Mouse (Mus musculus) large intestine, adult 2 months (tissue): Measurements from ENCODE around the gene Pik3c2b. TPM values are rescaled to one million over a fixed set of nuclear protein-coding genes. Genes with fewer than 3 reads are reported as not detected.
A peak's percentile ranks its signal among the peaks of the same experiment; 100 is the strongest.

ENCODE experiments used
- DNase-seq: peaks from one replicate; pipeline ENCODE4 v3.0.0-alpha.2; 2012; ENCODE audit warnings: low read depth, low spot score
- WGBS: fragments of 180-500 bp; shearing (Covaris S2); methylation state at CpG from one replicate; pipeline ENCODE4 v1.1.7; 2018; 5-methylcytosine and 5-hydroxymethylcytosine counted together
- polyA plus RNA-seq: library from polyadenylated mRNA; depleted of rRNA; stranded (reverse); fragments of >200 nt; gene quantifications from 2 replicates; pipeline ENCODE4 v1.2.3, GENCODE M21; 2012

The Pik3c2b gene
- polyA plus RNA-seq, 1 experiment: 20.3 TPM

DNA sequence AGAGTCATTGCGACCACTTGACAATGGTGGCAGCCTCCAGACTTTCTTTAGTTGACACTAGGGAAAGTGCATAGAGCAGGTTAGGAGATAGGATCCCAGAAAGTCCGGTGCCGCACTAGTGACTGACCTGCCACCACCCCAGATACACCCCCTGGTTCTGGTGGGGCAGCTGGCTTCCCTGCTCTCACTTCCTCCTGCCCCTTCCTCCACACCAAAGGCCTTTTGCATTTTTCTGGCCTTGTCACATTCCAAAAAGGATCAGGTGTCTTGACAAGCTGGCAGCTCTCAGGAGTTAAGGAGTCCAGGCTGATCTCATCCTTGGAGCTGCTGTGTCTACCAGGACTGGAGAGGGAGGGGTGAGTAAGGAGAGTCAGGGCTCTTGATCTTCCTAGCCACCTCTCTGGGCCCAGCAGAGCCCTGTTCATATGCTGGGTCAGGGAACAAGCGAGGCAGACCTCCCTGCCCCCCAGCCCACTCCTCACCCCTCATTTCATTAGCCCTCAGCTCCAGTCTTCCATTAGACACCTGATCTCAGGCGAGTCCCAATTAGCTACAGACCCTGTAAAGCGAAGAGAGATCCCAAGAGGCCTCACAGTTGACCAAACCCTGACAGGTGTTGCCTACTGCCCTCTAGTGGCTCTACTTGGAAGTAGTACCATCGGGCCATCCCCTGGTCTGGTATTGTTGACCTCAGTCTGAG lies 41.9 kb downstream of the Pik3c2b start:
- DNase-seq: no peak
- WGBS: 51% methylated on average over 7 of the region's 7 CpGs

DNA sequence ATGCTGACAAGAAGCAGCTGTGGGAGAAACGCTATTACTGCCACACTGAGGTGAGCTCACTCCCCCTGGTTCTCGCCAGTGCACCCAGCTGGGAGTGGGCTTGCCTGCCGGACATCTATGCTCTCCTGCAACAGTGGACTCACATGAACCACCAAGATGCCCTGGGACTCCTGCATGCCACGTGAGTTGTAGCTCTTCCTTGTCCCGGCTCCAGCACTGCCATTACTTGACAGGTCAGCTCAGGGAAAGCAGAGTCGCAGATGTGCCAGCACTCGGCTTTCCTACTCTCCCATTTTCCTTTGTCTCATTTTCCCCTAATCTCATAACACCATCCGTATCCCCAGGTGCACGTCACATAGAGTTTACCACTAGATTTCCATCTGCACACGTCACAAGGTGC lies 42.7 kb downstream of the Pik3c2b start:
- WGBS: 89% methylated on average over 10 of the region's 10 CpGs

DNA sequence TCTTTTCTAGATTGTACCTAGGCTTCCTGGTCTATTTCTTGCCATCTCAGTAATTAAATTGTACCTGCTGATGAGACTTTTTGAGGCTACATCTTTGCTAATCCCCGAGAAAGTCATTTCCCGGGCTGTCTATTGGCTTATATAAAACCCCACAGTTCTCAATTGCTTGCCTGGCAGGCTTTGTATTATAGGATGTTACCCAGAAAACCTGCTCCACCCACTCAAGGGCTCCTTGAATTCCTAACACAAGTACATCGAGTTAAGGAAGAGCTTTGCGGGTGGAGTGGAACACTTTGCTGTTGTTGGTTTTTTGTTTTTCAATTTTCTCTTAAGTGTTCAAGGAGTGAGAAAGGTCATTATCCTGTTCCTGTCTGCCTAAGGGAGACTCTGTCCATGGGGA lies 43.9 kb downstream of the Pik3c2b start:
- WGBS: 53% methylated on average over 4 of the region's 4 CpGs
- no peak for DNase-seq

More for the DNA sequence above, 42.7 kb downstream of the Pik3c2b start:
- no peak for DNase-seq

DNA sequence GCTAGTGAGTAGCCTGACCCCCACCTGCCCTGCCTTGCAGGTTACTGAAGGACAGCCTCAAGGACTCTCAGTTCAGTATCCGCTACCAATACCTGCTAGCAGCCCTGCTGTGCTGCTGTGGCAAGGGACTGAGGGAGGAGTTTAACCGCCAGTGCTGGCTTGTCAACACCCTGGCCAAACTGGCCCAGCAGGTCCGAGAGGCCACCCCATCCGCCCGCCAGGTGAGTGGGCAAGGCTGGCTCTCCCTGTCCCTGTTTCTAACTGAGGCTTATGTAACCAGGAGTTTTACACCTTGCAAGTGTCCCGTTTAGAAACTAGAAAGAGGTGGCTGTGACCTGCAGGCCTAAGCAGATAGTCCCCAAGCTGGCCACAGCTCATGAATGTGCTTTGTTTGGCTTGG lies 45.2 kb downstream of the Pik3c2b start:
- 28% methylated on average over 6 of the region's 6 CpGs for WGBS
- no peak for DNase-seq

DNA sequence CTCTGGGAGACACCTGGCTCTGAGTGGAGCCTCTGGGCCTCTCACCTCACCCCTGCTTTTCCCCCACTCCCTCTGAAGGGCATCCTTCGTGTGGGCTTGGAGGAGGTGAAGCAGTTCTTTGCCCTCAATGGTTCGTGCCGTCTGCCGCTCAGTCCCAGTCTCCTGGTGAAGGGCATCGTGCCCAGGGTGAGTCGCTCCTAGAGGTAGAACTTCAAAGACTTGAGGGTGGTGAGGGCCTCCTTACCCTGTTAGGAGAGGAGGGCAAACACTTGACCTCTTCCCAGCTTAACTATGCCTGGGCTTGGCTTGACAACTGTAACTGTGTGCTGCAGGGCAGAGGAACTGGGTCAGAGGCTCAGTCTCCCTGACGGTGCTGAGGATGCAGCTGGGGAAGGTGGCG lies 46.0 kb downstream of the Pik3c2b start:
- WGBS: 38% methylated on average over 8 of the region's 8 CpGs
- DNase-seq: no peak

DNA sequence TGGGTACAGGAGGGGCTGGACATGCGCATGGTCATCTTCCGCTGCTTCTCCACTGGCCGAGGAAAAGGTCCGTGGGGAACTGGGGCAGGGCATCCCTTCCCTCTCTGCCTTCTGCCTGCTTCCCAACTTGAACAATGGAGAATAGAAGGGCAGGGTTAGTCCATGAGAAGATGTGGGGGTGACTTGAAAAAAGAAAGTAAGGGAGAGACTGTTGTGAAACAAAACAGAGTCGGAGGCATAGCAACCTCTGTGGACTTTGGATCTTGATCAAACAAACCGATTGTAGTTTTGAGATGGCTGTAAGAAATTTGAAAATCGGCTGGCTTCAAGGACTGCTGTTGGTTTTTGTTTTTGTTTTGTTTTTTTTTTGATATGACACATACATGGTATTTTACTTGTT lies 48.3 kb downstream of the Pik3c2b start:
- peak; percentile 73 for DNase-seq
- WGBS: 41% methylated on average over 7 of the region's 7 CpGs

DNA sequence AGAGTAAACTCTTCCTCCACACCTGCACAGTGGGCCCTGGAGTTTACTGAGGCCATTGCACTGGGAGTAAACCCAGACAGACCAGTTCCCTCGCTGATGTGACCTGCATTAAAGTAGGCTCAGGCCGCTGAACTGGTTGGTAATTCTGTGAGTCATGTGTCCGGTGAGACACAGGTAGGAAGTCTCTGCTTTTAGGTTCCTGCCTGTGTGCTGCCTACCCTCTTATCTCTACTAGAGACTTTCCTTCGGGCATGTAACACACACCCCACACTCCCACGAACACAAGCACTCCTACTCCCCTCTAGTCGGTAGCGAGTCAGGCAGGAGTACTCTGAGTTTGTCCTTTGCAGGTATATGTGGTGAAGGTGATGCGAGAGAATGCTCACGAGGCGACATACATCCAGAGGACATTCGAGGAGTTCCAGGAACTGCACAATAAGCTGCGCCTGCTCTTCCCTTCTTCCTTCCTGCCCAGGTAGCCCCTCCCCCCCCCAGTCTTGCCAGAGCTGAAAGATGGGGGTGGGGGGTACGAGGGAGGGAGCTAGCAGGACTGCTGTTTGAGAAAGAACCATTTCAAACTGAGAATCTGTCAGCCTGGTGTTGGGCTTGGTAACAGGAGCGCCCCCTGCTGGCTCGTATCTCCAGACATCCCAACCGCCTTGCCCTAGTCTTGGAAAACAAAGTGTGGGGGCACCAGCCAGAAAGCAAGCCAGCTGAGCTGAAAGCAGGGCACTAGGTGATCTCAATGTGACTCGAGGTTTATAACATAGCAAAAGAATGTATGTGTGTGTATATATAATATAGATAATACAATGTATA lies 55.7 kb downstream of the Pik3c2b start:
- WGBS: 37% methylated on average over 17 of the region's 17 CpGs
- no peak for DNase-seq

DNA sequence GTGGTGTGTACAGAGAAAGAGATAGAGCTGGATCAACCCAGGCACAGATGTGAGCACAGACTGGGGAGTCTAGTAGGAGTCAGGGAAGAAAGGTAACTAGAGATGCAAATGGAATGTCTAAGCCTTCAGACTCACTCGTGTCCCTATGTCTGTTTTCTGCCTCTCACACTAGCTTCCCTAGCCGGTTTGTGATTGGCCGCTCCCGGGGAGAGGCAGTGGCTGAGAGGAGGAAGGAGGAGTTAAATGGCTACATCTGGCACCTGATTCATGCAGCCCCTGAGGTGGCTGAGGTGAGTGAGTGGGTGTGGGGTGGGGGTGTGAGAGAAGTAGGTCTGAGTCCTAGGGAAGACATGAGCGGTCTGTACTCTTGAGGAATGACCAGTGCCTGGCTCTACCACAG lies 56.6 kb downstream of the Pik3c2b start:
- 75% methylated on average over 5 of the region's 5 CpGs for WGBS
- no peak for DNase-seq

DNA sequence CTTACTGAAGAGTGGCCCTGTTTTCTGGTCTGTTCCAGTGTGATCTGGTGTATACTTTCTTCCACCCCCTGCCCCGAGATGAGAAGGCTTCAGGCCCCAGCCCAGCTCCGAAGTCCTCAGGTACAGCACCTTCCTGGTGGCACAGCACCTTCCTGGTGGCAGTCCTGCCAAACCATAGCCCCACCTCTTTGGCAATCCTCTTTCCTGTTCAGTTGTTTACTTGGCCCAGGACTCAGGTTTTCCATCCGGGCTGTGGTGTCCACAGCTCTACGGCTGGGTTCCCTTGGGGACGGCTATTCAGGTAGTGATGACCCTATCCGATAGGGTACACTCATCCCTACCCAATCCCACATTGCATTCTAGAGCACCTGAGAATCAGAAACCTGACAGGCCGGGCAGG lies 57.8 kb downstream of the Pik3c2b start:
- no peak for DNase-seq

DNA sequence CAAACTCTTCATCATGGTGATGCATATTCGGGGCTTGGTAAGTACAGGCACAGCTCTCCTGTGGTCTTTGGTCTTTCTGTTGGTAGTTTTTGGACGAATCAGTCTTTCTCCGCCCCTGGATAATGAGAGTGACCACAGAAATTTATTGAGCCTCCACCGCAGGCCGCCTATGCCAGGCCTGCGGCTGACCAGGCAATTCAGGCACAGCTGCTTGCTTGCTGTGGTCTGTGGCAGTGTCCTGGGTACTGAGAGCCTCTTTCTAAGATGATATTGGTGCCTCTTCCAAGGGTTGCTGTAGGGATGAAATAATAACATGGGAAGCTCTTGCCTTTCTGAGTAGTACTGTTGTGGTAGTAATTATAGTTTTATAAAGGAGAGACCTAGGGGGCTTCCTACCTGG lies 58.4 kb downstream of the Pik3c2b start:
- no peak for DNase-seq
- WGBS: 72% methylated on average over 6 of the region's 6 CpGs

More for the DNA sequence above, 57.8 kb downstream of the Pik3c2b start:
- WGBS: 35% methylated on average over 7 of the region's 7 CpGs

DNA sequence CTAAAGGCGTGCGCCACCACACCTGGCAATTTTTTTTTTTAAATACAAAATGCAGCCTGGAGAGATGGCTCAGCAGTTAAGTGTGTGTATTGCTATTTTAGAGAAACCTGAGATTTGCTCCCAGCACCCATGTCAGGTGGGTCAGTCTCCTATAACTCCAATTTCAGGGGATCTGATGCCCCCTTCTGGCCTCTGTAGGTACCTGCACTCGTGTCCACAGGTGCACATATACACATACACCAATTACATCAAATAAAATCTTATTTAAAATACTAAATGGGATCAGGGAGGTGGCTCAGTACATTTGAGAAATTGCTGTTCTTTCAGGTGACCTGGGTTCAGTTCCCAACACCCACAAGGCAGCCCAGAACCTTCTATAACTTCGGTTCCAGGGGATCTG lies 70.6 kb downstream of the Pik3c2b start:
- 93% methylated on average over 4 of the region's 4 CpGs for WGBS
- no peak for DNase-seq

DNA sequence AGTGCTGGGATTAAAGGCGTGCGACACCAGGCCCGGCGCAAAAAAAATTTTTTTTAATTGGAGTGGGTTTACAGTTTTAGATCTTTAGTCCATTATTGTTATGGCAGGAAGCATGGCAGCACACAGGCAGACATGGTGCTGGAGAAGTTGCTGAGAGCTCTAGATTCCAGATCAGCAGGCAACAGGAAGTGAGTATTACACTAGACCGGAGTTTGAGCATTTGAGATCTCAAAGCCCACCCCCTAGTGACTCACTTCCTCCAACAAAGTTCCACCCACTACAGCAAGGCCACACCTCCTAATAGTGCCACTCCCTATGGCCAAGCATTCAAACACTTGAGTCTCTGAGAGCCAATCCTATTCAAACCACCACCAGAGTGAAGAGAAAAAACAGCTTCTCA lies 72.7 kb downstream of the Pik3c2b start:
- no peak for DNase-seq
- 85% methylated on average over 5 of the region's 5 CpGs for WGBS

DNA sequence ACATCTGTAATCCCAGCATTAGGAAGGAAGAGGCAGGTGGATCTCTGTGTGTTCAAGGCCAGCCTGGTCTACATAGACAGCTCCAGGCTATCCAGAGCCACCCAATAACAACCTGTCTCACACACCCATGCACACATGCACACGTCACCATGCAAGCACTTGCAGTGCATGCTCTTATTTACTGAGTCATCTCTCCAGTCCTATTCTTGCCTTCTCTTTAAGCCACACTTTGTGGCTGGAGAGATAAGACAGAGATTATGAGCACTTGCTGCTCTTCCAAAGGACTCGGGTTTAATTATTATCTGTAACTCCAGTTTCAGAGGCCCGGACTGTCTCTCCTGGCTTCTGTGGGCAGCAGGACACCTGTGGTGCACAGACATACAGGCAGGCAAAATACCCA lies 73.4 kb downstream of the Pik3c2b start:
- DNase-seq: no peak

DNA sequence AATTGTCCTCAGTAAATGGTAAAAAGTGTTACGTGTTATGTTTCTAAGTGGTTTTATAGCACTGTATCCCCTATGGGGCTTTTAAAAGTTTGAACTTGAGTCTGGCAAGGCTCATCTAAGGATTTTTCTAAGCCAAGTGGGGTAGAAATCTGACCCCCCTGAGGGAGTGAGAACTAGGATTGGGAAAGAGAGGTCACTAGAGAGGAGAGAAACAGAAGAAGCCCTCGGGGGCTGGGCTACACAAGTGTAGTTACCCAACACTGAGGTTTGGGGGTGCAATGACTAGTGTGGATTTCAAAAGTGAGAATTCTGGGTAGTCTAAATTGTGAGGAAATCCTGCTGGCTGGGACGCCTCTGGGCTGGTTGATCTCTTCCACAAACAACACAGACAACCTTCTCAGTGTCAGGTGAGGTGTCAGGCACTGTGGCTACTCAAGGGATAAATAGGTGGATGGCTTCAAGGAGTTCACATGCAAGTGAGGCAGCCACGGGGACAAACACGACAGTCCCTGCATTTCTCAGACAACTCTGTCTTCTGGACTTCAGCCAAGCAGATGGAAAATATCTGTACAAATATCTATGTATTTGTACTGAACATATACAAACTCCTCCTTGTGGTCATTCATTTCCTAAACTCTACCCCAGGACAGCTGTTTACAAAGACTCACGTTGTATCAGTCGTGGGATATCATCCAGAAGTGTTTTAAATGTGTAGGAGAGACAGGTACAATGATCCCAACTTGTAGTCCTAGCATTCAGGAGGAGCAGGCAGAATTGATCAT lies 74.7 kb downstream of the Pik3c2b start:
- no peak for DNase-seq
- 49% methylated on average over 7 of the region's 7 CpGs for WGBS

More for the DNA sequence above, 73.4 kb downstream of the Pik3c2b start:
- WGBS: 54% methylated on average over 3 of the region's 3 CpGs

DNA sequence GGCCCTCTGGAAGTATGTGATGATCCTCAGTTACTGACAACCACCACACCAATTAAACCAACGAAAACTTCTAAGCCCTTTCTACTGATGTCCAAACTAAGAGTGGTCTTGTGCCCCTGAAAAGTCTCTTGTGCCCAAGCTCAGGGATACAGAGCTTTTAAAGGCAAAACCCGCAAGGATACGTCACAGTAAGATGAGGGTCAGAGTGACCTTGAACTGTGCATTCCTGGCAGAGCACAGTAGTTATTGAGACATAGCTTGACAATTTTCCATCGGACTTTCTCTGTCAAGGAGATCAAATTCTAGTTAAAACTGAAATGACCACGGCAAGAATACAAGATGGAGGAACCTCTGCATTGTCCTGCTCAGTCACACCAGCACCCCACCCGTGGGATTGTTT lies 75.8 kb downstream of the Pik3c2b start:
- no peak for DNase-seq
- WGBS: 62% methylated on average over 6 of the region's 6 CpGs

DNA sequence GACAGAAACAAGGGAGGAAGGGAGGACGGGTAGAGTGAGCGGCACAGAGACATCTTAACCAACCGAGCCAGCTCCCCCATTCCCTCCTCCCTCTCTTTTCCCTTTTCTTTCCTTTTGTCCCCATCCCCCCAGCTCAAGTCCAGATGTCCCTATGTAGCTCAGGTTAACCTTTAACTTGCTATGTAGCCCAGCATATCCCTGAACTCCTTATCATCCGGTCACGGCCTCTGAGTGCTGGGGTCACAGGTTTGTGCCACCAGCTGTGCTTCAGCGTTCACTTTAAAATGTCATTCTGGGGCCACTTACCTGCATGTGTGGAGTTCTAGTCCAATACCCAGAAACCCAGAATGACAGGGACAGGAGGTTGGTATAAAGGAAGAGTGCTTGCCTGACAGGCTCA lies 78.7 kb downstream of the Pik3c2b start:
- 55% methylated on average over 6 of the region's 6 CpGs for WGBS
- DNase-seq: no peak

DNA sequence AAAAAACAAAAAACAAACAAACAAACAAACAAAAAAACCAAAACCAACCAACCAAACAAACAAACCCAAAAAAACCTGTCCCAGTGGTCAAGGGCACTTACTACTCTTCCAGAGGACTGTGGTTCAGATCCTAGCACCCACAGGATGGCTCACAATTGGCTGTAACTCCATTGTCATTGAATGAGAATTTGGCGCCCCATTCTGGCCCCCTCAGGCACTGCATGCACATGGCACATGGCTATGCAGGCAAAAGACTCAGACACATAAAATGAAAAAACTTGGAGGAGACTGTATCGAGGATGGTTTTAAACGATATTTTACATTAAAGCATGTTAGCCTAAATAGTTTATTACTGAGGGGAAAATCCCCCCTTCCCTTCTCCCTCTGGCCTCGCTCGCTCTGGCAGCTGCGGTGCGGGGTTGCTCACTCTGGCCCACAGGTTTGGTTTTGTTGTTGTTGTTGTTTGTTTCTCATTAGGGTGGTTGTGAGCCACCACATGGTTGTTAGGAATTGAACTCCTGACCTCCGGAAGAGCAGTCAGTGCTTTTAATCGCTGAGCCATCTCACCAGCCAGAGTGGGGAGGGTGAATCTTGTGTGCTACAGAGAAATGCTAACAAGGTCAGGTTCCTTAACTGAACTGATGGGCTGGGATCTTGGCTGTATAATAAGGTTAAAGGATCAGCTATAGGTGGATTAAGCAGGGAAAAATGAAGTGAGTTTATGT lies 80.3 kb downstream of the Pik3c2b start:
- WGBS: 88% methylated on average over 9 of the region's 9 CpGs
- DNase-seq: no peak

DNA sequence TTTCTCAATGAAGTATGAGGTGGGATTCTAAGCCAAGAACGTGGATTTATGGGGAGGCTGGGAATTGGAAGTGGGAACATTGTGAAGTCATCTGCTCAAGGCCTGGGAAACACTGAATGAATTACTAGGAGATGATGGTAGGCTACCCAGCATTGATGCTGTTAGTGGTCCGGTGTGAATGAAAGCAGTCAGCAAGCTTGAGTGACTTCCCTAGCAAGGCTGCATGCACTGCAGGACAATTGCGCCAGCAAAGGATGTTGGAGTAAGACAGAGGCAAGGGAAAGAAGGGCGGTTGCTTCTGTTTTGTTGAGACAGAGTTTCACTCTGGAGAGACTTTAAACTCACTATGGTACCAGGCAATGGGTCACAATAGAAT lies 80.9 kb downstream of the Pik3c2b start:
- no peak for DNase-seq
- 83% methylated on average over 4 of the region's 4 CpGs for WGBS

DNA sequence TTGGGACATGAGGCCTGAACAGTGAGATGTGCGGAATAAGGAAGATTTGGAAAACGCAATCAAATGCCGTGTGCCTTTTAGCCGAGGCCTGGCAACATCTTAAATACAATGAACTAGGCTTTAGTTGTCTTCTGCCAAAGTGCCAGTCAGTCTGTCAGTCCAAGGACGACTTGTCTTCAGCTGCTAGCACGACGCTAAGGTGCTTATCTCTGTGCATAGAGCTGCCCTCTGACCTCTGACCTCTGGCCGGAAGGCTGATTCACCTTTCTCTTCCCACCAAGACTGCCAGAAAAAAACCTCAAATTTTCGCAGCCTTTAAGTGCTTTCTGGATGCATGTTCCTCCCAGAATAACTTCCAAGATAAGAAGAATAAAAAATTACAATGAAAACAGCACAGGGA lies 81.9 kb downstream of the Pik3c2b start:
- WGBS: 67% methylated on average over 9 of the region's 9 CpGs

More for the DNA sequence above, 81.9 kb downstream of the Pik3c2b start:
- DNase-seq: no peak
